Mouse (Mus musculus): ENCODE measurements around the gene Ube2o. TPM values are rescaled to one million over a fixed set of nuclear protein-coding genes. Genes with fewer than 3 reads are reported as not detected.

Ube2o gene
- total and polyA plus RNA-seq, 2 experiments: 2.0 to 7.3 TPM

DNA sequence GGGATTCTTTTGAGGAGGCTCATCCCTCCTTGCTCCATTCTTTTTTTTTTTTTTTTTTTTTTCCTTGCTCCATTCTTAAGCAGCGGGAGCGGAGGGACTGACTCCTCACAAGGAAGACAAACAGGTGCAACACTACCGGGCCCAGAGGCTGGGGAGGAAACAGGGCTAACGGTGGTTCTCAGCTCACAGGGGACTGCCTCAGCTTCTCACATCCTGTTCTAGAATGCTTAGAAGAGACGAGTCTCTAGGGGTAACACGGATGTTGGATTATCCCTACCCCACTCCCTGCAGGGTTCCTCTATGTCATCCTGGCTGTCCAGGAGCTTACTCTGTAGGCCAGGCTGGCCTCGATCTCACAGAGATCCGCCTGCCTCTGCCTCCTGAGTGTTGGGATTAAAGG, 8.3 kb upstream of the Ube2o start:
- Histone ChIP-seq H3K36me3 (ENCODE audit: control insufficient read depth, insufficient read depth, low read length) (no peaks in the 10 kb centered on the region), H3K4me3 (ENCODE audit: insufficient read depth, low read depth, low read length) (no peak overlapping the region), H3K27ac (replicated peaks; ENCODE audit: insufficient read depth, low read depth, low read length) (no peak overlapping the region), H3K27me3 (ENCODE audit: control insufficient read depth, insufficient read depth, low read length) (no peaks in the 10 kb centered on the region), H3K4me1 (ENCODE audit: control insufficient read depth, insufficient read depth, low read length) (no peaks in the 10 kb centered on the region), H3K79me2 (ENCODE audit: control insufficient read depth, insufficient read depth, low read length) (no peaks in the 10 kb centered on the region), H3K9ac (ENCODE audit: low read depth, low read length) (no peak overlapping the region)
- TF ChIP-seq CTCF (IDR thresholded peaks at IDR 0.05; ENCODE audit: low read depth, low read length): no peak
- no peak for TF ChIP-seq POLR2A (IDR thresholded peaks at IDR 0.05; ENCODE audit: extremely low read depth, insufficient read depth, low read length)
- 77% methylated on average over 8 of the region's 8 CpGs for WGBS
- no peak for DNase-seq (ENCODE audit: extremely low read depth, low read depth, low spot score)

- Histone ChIP-seq H3K4me3 (ENCODE audit: insufficient read depth, low read depth, low read length) (no peak overlapping the region), H3K36me3 (ENCODE audit: control insufficient read depth, insufficient read depth, low read length) (no peaks in the 10 kb centered on the region), H3K27me3 (ENCODE audit: control insufficient read depth, insufficient read depth, low read length) (no peaks in the 10 kb centered on the region), H3K9ac (ENCODE audit: low read depth, low read length) (no peak overlapping the region), H3K27ac (replicated peaks; ENCODE audit: insufficient read depth, low read depth, low read length) (no peak overlapping the region), H3K79me2 (ENCODE audit: control insufficient read depth, insufficient read depth, low read length) (no peaks in the 10 kb centered on the region), H3K4me1 (ENCODE audit: control insufficient read depth, insufficient read depth, low read length) (no peaks in the 10 kb centered on the region)
- WGBS: 48% methylated on average over 14 of the region's 14 CpGs
- no peak for DNase-seq (ENCODE audit: extremely low read depth, low read depth, low spot score)
- TF ChIP-seq CTCF (IDR thresholded peaks at IDR 0.05; ENCODE audit: low read depth, low read length) (no peak), POLR2A (IDR thresholded peaks at IDR 0.05; ENCODE audit: extremely low read depth, insufficient read depth, low read length) (no peak)
Measured at GRCm38 (mm10) chr11:116589020-116589531, 7.8 kb upstream of the Ube2o start.

DNA sequence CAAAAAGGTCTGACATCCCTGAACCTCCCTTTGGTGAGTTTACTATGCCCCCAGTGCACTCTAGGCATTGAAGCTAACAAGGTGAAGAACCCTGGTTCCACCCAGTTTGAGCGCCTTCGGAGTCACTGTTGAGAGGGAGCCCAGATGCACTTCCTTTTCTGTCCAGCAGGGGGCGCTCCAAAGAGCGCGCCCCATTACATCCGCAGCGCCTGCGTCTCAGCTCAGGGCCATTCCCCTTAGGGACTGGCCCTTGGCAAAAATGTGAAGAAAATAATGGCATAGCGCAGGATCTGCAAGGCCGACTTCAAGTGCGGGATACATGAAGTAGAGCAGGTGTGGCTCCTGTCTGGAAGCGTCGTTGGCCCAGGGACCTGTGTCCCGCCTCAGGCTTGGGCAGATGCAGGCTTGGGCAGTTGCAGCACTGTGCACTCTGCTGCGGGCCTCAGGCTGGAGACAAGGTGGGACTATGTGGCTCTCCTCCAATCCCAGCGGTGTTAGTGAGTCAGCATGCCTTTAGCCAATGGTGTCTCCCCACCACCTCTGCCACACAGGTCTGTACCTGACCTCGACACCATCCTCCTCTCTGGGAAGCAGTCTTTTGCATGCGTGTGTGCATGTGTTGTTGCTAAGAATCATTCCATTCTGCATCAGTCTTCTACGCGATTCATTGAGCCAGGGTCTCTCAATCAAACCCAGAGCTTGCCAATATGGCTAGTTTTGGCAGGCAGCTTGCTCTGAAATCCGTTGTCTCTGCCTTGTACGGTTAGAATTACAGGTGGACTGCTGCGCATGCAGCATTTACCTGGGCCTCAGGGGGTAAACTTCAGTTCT, 5.8 kb upstream of the Ube2o start:
- Histone ChIP-seq H3K4me3 (ENCODE audit: insufficient read depth, low read depth, low read length) (no peak overlapping the region), H3K36me3 (ENCODE audit: control insufficient read depth, insufficient read depth, low read length) (no peaks in the 10 kb centered on the region), H3K27me3 (ENCODE audit: control insufficient read depth, insufficient read depth, low read length) (no peaks in the 10 kb centered on the region), H3K9ac (ENCODE audit: low read depth, low read length) (no peak overlapping the region), H3K4me1 (ENCODE audit: control insufficient read depth, insufficient read depth, low read length) (no peaks in the 10 kb centered on the region), H3K79me2 (ENCODE audit: control insufficient read depth, insufficient read depth, low read length) (no peaks in the 10 kb centered on the region), H3K27ac (replicated peaks; ENCODE audit: insufficient read depth, low read depth, low read length) (no peak overlapping the region)
- TF ChIP-seq CTCF (IDR thresholded peaks at IDR 0.05; ENCODE audit: low read depth, low read length): peak; percentile 95
- no peak for TF ChIP-seq POLR2A (IDR thresholded peaks at IDR 0.05; ENCODE audit: extremely low read depth, insufficient read depth, low read length)
- DNase-seq (ENCODE audit: extremely low read depth, low read depth, low spot score): no peak
- 27% methylated on average over 23 of the region's 23 CpGs for WGBS

GRCm38 (mm10) chr11:116586310-116586709, 5.1 kb upstream of the Ube2o start, which contains the start of gene Aanat:
Aanat (plus strand) TSS chr11:116586432.
- Histone ChIP-seq H3K27ac (replicated peaks; ENCODE audit: insufficient read depth, low read depth, low read length) (no peak within 1 kb of the TSS), H3K79me2 (ENCODE audit: control insufficient read depth, insufficient read depth, low read length) (no peaks in the 10 kb centered on the region), H3K9ac (ENCODE audit: low read depth, low read length) (no peak within 1 kb of the TSS), H3K27me3 (ENCODE audit: control insufficient read depth, insufficient read depth, low read length) (no peaks in the 10 kb centered on the region), H3K4me3 (ENCODE audit: insufficient read depth, low read depth, low read length) (no peak within 1 kb of the TSS), H3K4me1 (ENCODE audit: control insufficient read depth, insufficient read depth, low read length) (no peaks in the 10 kb centered on the region), H3K36me3 (ENCODE audit: control insufficient read depth, insufficient read depth, low read length) (no peaks in the 10 kb centered on the region)
- TF ChIP-seq CTCF (IDR thresholded peaks at IDR 0.05; ENCODE audit: low read depth, low read length): no peak
- no peak for TF ChIP-seq POLR2A (IDR thresholded peaks at IDR 0.05; ENCODE audit: extremely low read depth, insufficient read depth, low read length)
- WGBS: 71% methylated on average over 5 of the region's 5 CpGs
- DNase-seq (ENCODE audit: extremely low read depth, low read depth, low spot score): no peak

DNA sequence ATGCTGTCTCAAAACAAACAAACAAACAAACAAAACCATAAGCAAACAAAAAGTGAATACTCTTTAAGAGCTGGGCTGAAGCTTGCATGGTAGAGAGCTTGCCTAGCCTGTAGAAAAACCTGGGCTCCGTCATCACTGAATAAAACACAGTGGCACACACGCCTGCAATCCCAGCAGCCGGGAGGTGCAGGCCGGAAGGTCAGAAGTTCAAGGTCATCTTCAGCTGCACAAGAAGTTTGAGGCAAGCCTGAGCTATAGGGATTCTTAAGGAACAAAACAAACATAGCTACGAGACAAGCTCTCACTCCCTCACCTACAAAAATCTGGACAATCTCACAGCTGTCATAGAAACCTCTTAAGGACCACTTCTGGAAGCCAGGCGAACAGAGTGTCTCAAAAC, 4.4 kb upstream of the Ube2o start:
- peaks cover 4% of the 10 kb centered on the region for H3K79me2 ChIP-seq (ENCODE audit: control insufficient read depth, insufficient read depth, low read length)
- H3K27me3 ChIP-seq (ENCODE audit: control insufficient read depth, insufficient read depth, low read length): no peaks in the 10 kb centered on the region
- 82% methylated on average over 6 of the region's 6 CpGs for WGBS
- no peak overlapping the region for H3K9ac ChIP-seq (ENCODE audit: low read depth, low read length)
- H3K36me3 ChIP-seq (ENCODE audit: control insufficient read depth, insufficient read depth, low read length): no peaks in the 10 kb centered on the region
- H3K4me3 ChIP-seq (ENCODE audit: insufficient read depth, low read depth, low read length): no peak overlapping the region
- no peaks in the 10 kb centered on the region for H3K4me1 ChIP-seq (ENCODE audit: control insufficient read depth, insufficient read depth, low read length)
- TF ChIP-seq POLR2A (IDR thresholded peaks at IDR 0.05; ENCODE audit: extremely low read depth, insufficient read depth, low read length): no peak
- no peak for TF ChIP-seq CTCF (IDR thresholded peaks at IDR 0.05; ENCODE audit: low read depth, low read length)
- H3K27ac ChIP-seq (replicated peaks; ENCODE audit: insufficient read depth, low read depth, low read length): no peak overlapping the region
- no peak for DNase-seq (ENCODE audit: extremely low read depth, low read depth, low spot score)

All from liver, adult 2 months (tissue).